9 mouse cellular contexts compared by ENCODE assay signal in genomic region chr6:4548894-4549293, GRCm38 (mm10). TPM values are rescaled to one million over a fixed set of nuclear protein-coding genes. Genes with fewer than 3 reads are reported as not detected.
DNase-seq lines count a peak whose midpoint lies in the region.
"Had no signal": no experiment of that assay in that cellular context is flagged by ENCODE, and none has a peak within 500 bp of the region (broad histone marks: within the 10 kb centered on the region; RNA-seq: fewer than 3 reads in every experiment).

No protein-coding gene starts in this region.

- peak; percentile 51 for DNase-seq in embryo, embryonic 10 days (ENCODE audit: low spot score)
- no peak for DNase-seq in embryo, embryonic 9.5 days (ENCODE audit: extremely low spot score)
- DNase-seq in layer of hippocampus, adult 11-12 months (ENCODE audit: low spot score), result peak; percentile 31
- DNase-seq in layer of hippocampus, adult 9-10 months (ENCODE audit: low spot score), result no peak
- peak; percentile 76 for DNase-seq in NIH3T3 (ENCODE audit: low read depth)
- peak; percentile 25 for DNase-seq in kidney, postnatal 14 days
- DNase-seq in urinary bladder, adult 2 months (ENCODE audit: low spot score), result no peak
- DNase-seq in ovary, postnatal 14 days (ENCODE audit: low spot score), result no peak
- DNase-seq: right cerebral cortex, postnatal 4 days had no signal

RNA-seq across cellular contexts. Expression of gene Col1a2, which starts 44.3 kb away (rescaled TPM):
- 1,014 and 1,293 TPM in 2 replicates for polyA plus RNA-seq in urinary bladder, adult 2 months (2012; rRNA removed)

RNA-seq across cellular contexts. Expression of gene Casd1, which starts 51.7 kb away (rescaled TPM):
- 29.1 and 29.2 TPM in 2 replicates for polyA plus RNA-seq in urinary bladder, adult 2 months (2012; rRNA removed)

Comparison
In these comparisons a context has a peak if more than half of its experiments do, and no peak if none do; other contexts are left out.
1. DNase-seq: peak in embryo, embryonic 10 days (single experiment), layer of hippocampus, adult 11-12 months (single experiment), NIH3T3 (single experiment) and kidney, postnatal 14 days (single experiment); none in embryo, embryonic 9.5 days (single experiment), layer of hippocampus, adult 9-10 months (single experiment), urinary bladder, adult 2 months (single experiment) and ovary, postnatal 14 days (single experiment).